Mouse (Mus musculus) olfactory bulb, adult 2 months (tissue): ENCODE data around the gene Dcdc2a.

Experiments
- CTCF ChIP-seq: fragments of 200-500 bp; IDR thresholded peaks from 2 replicates; pipeline ENCODE4 v1.5.1; 2012; ENCODE audit warnings: low read depth, mild to moderate bottlenecking, low read length, moderate library complexity; ENCODE audit not compliant: insufficient read depth
- POLR2A ChIP-seq: fragments of 200-500 bp; IDR thresholded peaks from 2 replicates; pipeline ENCODE4 v1.6.1; 2012; ENCODE audit warnings: mild to moderate bottlenecking, low read depth, low read length, moderate library complexity; ENCODE audit not compliant: insufficient read depth

- TF ChIP-seq POLR2A (no peak), CTCF (no peak)
Observed at GRCm38 (mm10) chr13:25127806-25128205, 72.0 kb downstream of the Dcdc2a start.
